Mouse (Mus musculus) inflammation-experienced regulatory T-cells (primary cell): ENCODE data around the gene Gm1993. TPM values are rescaled to one million over a fixed set of nuclear protein-coding genes. Genes with fewer than 3 reads are reported as not detected.

Experiments
- polyA plus RNA-seq, 2 experiments: library from polyadenylated mRNA; unstranded; fragments of 100-300 nt; shearing (Covaris generic); gene quantifications; one replicate each; pipeline ENCODE4 v1.2.1; 2017

Gene Gm1993
- polyA plus RNA-seq: not detected

GRCm38 (mm10) chrX:25570352-25570751 lies at the start of gene Gm1993:
Gm1993 (minus strand) TSS chrX:25570452.

